Mouse (Mus musculus): ENCODE measurements around the gene Btnl4. TPM values are rescaled to one million over a fixed set of nuclear protein-coding genes. Genes with fewer than 3 reads are reported as not detected.

Gene Btnl4
- total RNA-seq, 1 experiment: not detected

- no peak overlapping the region for H3K4me3 ChIP-seq (ENCODE audit: insufficient read depth in 1 of 2, low read depth in 1 of 2, low read length in 2 of 2, poor library complexity in 1 of 2, severe bottlenecking in 1 of 2)
- in situ Hi-C loops (cut with MboI; ENCODE audit: low sequenced_read_pairs in 2 of 2, unreplicated experiment in 2 of 2): no loop called here
- no peak overlapping the region for H3K9ac ChIP-seq (ENCODE audit: insufficient read depth, low read depth, low read length, poor library complexity, severe bottlenecking)
- DNase-seq (ENCODE audit: low read depth, low spot score): no peak
- TF ChIP-seq HCFC1 (IDR thresholded peaks at IDR 0.05; ENCODE audit: borderline replicate concordance, insufficient read depth, low read length) (no peak), ZNF384 (IDR thresholded peaks at IDR 0.05; ENCODE audit: low read depth, low read length) (no peak)
- no peak overlapping the region for H3K27ac ChIP-seq (ENCODE audit: insufficient read depth, low read depth, low read length, poor library complexity, severe bottlenecking)
- no peaks in the 10 kb centered on the region for H3K36me3 ChIP-seq (ENCODE audit: control insufficient read depth, insufficient read depth, low read length, poor library complexity, severe bottlenecking)
- no peaks in the 10 kb centered on the region for H3K9me3 ChIP-seq (ENCODE audit: control insufficient read depth, insufficient read depth, low read depth, low read length)
- H3K4me1 ChIP-seq (ENCODE audit: control insufficient read depth in 2 of 2, insufficient read depth in 2 of 2, low read length in 2 of 2, poor library complexity in 1 of 2): peaks cover 0 to 3% of the 10 kb centered on the region in 2 experiments; a peak in 1 of 4 replicates
Observed at GRCm38 (mm10) chr17:34441990-34442389, 35.1 kb downstream of the Btnl4 start.

GRCm38 (mm10) chr17:34439795-34440194 is 37.3 kb downstream of the Btnl4 start:
- Histone ChIP-seq H3K9me3 (ENCODE audit: control insufficient read depth, insufficient read depth, low read depth, low read length) (no peaks in the 10 kb centered on the region), H3K36me3 (ENCODE audit: control insufficient read depth, insufficient read depth, low read length, poor library complexity, severe bottlenecking) (no peaks in the 10 kb centered on the region), H3K27ac (ENCODE audit: insufficient read depth, low read depth, low read length, poor library complexity, severe bottlenecking) (no peak overlapping the region), H3K4me1 (ENCODE audit: control insufficient read depth in 2 of 2, insufficient read depth in 2 of 2, low read length in 2 of 2, poor library complexity in 1 of 2) (peaks cover 0 to 3% of the 10 kb centered on the region in 2 experiments; a peak in 1 of 4 replicates), H3K4me3 (ENCODE audit: insufficient read depth in 1 of 2, low read depth in 1 of 2, low read length in 2 of 2, poor library complexity in 1 of 2, severe bottlenecking in 1 of 2) (no peak overlapping the region), H3K9ac (ENCODE audit: insufficient read depth, low read depth, low read length, poor library complexity, severe bottlenecking) (no peak overlapping the region)
- in situ Hi-C loops (cut with MboI; ENCODE audit: low sequenced_read_pairs in 2 of 2, unreplicated experiment in 2 of 2): no loop called here
- TF ChIP-seq ZNF384 (IDR thresholded peaks at IDR 0.05; ENCODE audit: low read depth, low read length) (no peak), ZC3H11A (IDR thresholded peaks at IDR 0.05; ENCODE audit: borderline replicate concordance, low read depth, low read length) (no peak), CHD2 (IDR thresholded peaks at IDR 0.05; ENCODE audit: low read depth, low read length) (no peak), MAFK (IDR thresholded peaks at IDR 0.05; ENCODE audit: insufficient read depth, low read depth, low read length) (no peak), HCFC1 (IDR thresholded peaks at IDR 0.05; ENCODE audit: borderline replicate concordance, insufficient read depth, low read length) (no peak)
- DNase-seq (ENCODE audit: low read depth, low spot score): no peak

GRCm38 (mm10) chr17:34438588-34438987 is 38.5 kb downstream of the Btnl4 start:
- Histone ChIP-seq H3K4me1 (ENCODE audit: control insufficient read depth in 2 of 2, insufficient read depth in 2 of 2, low read length in 2 of 2, poor library complexity in 1 of 2) (peaks cover 0 to 3% of the 10 kb centered on the region in 2 experiments; a peak in 1 of 4 replicates), H3K4me3 (ENCODE audit: insufficient read depth in 1 of 2, low read depth in 1 of 2, low read length in 2 of 2, poor library complexity in 1 of 2, severe bottlenecking in 1 of 2) (no peak overlapping the region), H3K9me3 (ENCODE audit: control insufficient read depth, insufficient read depth, low read depth, low read length) (no peaks in the 10 kb centered on the region), H3K9ac (ENCODE audit: insufficient read depth, low read depth, low read length, poor library complexity, severe bottlenecking) (no peak overlapping the region), H3K27ac (ENCODE audit: insufficient read depth, low read depth, low read length, poor library complexity, severe bottlenecking) (no peak overlapping the region), H3K36me3 (ENCODE audit: control insufficient read depth, insufficient read depth, low read length, poor library complexity, severe bottlenecking) (no peaks in the 10 kb centered on the region)
- DNase-seq (ENCODE audit: low read depth, low spot score): no peak
- TF ChIP-seq ZC3H11A (IDR thresholded peaks at IDR 0.05; ENCODE audit: borderline replicate concordance, low read depth, low read length) (no peak), MAFK (IDR thresholded peaks at IDR 0.05; ENCODE audit: insufficient read depth, low read depth, low read length) (no peak), CHD2 (IDR thresholded peaks at IDR 0.05; ENCODE audit: low read depth, low read length) (no peak), HCFC1 (IDR thresholded peaks at IDR 0.05; ENCODE audit: borderline replicate concordance, insufficient read depth, low read length) (no peak), ZNF384 (IDR thresholded peaks at IDR 0.05; ENCODE audit: low read depth, low read length) (no peak)
- in situ Hi-C loops (cut with MboI; ENCODE audit: low sequenced_read_pairs in 2 of 2, unreplicated experiment in 2 of 2): no loop called here

GRCm38 (mm10) chr17:34437606-34438005 is 39.5 kb downstream of the Btnl4 start:
- peaks cover 0 to 3% of the 10 kb centered on the region in 2 experiments; a peak in 1 of 4 replicates for H3K4me1 ChIP-seq (ENCODE audit: control insufficient read depth in 2 of 2, insufficient read depth in 2 of 2, low read length in 2 of 2, poor library complexity in 1 of 2)
- no peaks in the 10 kb centered on the region for H3K9me3 ChIP-seq (ENCODE audit: control insufficient read depth, insufficient read depth, low read depth, low read length)
- no peak overlapping the region for H3K27ac ChIP-seq (ENCODE audit: insufficient read depth, low read depth, low read length, poor library complexity, severe bottlenecking)
- H3K4me3 ChIP-seq (ENCODE audit: insufficient read depth in 1 of 2, low read depth in 1 of 2, low read length in 2 of 2, poor library complexity in 1 of 2, severe bottlenecking in 1 of 2): no peak overlapping the region
- no peak for TF ChIP-seq ZNF384 (IDR thresholded peaks at IDR 0.05; ENCODE audit: low read depth, low read length)
- H3K36me3 ChIP-seq (ENCODE audit: control insufficient read depth, insufficient read depth, low read length, poor library complexity, severe bottlenecking): no peaks in the 10 kb centered on the region
- in situ Hi-C loops (cut with MboI; ENCODE audit: low sequenced_read_pairs in 2 of 2, unreplicated experiment in 2 of 2): no loop called here
- no peak for DNase-seq (ENCODE audit: low read depth, low spot score)
- no peak overlapping the region for H3K9ac ChIP-seq (ENCODE audit: insufficient read depth, low read depth, low read length, poor library complexity, severe bottlenecking)

GRCm38 (mm10) chr17:34437120-34437519 is 40.0 kb downstream of the Btnl4 start:
- H3K27ac ChIP-seq (ENCODE audit: insufficient read depth, low read depth, low read length, poor library complexity, severe bottlenecking): no peak overlapping the region
- no peak overlapping the region for H3K9ac ChIP-seq (ENCODE audit: insufficient read depth, low read depth, low read length, poor library complexity, severe bottlenecking)
- peaks cover 0 to 3% of the 10 kb centered on the region in 2 experiments; a peak in 1 of 4 replicates for H3K4me1 ChIP-seq (ENCODE audit: control insufficient read depth in 2 of 2, insufficient read depth in 2 of 2, low read length in 2 of 2, poor library complexity in 1 of 2)
- in situ Hi-C loops (cut with MboI; ENCODE audit: low sequenced_read_pairs in 2 of 2, unreplicated experiment in 2 of 2): no loop called here
- no peak for DNase-seq (ENCODE audit: low read depth, low spot score)
- H3K9me3 ChIP-seq (ENCODE audit: control insufficient read depth, insufficient read depth, low read depth, low read length): no peaks in the 10 kb centered on the region
- TF ChIP-seq HCFC1 (IDR thresholded peaks at IDR 0.05; ENCODE audit: borderline replicate concordance, insufficient read depth, low read length) (no peak), MAFK (IDR thresholded peaks at IDR 0.05; ENCODE audit: insufficient read depth, low read depth, low read length) (no peak), ZC3H11A (IDR thresholded peaks at IDR 0.05; ENCODE audit: borderline replicate concordance, low read depth, low read length) (no peak), CHD2 (IDR thresholded peaks at IDR 0.05; ENCODE audit: low read depth, low read length) (no peak), ZNF384 (IDR thresholded peaks at IDR 0.05; ENCODE audit: low read depth, low read length) (no peak)
- no peak overlapping the region for H3K4me3 ChIP-seq (ENCODE audit: insufficient read depth in 1 of 2, low read depth in 1 of 2, low read length in 2 of 2, poor library complexity in 1 of 2, severe bottlenecking in 1 of 2)
- no peaks in the 10 kb centered on the region for H3K36me3 ChIP-seq (ENCODE audit: control insufficient read depth, insufficient read depth, low read length, poor library complexity, severe bottlenecking)

Measured in ES-E14 (cell line).